Mouse (Mus musculus) left cerebral cortex, adult 9 months (tissue): ENCODE results near the gene Gng8.

Experiments used
- DNase-seq, 2 experiments: peaks; one replicate each; pipeline ENCODE4 v3.0.0; 2022; ENCODE audit warnings: low spot score in 2 of 2

Gene Gng8

DNA sequence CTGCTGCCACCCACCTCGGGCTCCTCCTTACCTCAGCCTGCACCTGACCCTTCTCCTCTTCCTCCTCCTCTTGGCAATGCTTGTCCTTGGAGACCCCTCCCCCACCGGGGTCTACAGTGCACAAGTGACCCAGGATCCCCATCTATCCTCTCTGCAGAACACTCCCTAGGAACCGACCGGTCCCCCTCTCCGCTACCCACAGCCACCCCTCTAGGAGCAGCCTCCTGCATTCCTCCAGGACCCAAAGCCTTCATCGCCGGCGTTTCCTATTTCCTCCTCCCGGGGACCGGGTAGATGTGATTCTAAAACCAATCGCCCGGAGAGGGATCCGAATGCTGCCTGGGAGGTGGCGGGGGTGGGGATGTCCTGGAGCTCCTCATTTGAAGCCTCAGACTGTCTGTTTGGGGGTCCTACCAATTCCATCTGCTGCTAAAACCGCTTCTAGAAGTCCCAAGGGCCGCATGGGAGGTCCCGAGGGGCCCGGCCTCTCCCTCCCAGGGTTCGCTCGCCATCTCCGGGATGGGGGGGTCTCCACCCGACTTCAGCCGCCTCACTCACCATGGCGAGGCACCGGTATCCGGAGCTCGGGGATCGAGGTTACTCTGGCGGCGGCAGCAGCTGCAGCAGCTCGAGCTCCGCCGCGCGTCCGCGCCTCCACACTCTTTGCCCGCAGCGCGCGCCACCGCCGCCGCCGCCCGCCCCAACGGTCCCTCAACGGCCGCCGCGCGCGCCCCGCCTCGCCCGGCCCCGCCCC is 31.9 kb downstream of the Gng8 start:
- peak in 1 of 2 experiments; percentile 61 for DNase-seq

DNA sequence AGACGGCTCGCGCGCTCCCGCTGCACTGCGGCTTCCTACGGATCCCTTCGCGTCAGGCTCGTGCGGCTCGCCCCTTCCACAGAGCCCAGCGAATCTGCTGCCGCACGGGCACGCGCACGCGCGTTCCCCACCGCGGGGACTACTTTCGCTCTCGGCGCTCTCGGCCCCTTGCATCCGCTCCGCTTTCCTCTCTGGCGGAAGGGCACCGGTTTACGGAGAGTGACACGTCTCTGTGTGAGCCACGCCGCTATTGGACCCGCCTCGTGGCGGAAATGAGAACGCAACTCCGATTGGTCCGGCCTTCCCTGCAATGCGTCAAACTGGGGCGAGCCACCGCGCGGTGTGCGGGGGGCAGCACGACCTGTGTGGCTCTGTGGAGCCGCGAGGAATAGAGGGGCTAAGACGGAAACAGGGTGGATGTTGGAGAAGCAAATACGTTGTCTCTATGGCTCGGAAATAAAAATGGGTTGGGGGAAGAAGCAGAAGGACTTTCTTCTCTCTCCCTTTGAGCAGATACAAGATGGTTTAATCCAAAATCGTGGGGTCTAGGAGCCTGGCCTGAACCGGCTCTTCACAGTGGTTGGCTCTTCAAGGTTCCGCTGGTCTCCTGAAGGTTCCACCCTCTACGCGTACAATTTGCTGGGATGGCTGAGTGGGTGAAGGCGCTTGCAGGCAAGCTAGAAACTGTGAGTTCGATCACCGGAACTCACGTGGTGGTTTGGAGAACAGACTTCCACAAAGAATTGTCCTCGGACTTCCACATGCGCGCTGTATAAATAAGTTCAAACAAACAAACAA is 32.6 kb downstream of the Gng8 start, which contains the start of gene Calm3:
Calm3 (minus strand) TSS at position 78 of the 798 bp plus-strand sequence.
- peak; percentile 97 to 100 for DNase-seq

DNA sequence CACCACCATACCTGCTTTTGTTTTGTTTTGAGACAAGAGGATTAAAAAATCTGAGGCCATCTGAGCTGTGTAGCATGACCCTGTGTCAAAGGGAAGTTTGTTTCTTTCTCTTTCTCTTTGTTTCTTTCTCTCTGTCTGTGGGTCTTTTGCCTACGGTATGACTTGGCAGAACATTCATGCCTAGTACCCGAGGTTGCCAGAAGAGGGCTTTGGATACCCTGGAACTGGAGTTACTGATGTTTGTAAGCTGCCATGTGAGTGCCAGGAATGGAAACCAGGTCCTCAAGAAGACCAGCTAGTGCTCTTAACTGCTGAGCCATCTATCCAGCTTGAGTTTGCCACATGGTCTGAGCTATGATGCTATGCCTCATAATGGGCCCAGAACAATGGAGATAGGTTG is 36.8 kb downstream of the Gng8 start:
- no peak for DNase-seq

DNA sequence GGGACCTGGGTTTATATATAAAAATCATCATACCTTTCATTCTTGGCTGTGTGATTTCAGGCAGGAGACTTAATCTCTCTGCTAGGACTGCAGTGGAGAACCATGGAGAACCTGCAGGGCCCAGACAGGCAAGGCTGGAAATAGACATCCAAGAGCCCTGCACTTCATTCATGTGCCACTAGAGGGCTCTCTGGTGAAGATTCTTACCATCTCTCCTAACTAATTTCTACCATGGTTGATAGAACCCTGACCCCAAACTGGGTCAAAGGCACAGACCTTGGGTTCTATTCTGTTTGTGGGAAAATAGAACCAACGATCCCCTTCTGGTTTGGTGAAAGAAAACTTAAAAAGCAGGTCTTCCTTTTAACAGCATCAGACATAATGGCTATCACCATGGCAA is 39.3 kb downstream of the Gng8 start:
- DNase-seq: peak in 1 of 2 experiments; percentile 89

DNA sequence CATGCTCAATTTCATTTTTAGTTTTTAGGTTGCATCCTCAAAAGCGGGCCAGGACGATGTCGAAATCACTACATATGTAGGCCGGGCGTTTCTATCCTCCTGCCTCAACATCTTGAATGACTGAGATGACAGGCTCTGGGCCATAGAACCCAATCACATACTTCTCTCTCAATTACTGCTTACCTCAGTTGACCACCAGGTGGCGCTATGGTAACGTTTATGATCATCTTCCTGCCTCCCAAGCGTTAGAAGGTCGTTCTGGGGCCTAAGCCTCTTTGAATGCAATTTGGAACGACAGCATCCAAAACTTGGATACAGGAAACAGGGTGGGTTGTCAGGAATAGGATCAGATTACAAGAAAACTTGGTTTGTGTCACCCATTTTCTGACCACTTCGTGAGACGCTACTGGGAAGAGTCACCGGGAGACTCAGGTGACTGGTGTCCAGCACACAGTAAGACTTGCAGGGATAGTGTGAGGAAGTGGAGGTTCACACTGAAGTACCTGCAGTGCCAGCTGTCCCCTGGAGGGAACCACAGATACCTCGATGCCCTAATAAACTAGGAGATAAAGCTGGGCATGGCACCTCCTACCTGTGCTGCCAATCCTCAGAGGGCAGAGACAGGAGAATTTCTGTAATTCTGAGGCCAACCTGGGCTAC is 40.5 kb downstream of the Gng8 start:
- peak in 1 of 2 experiments; percentile 96 for DNase-seq

DNA sequence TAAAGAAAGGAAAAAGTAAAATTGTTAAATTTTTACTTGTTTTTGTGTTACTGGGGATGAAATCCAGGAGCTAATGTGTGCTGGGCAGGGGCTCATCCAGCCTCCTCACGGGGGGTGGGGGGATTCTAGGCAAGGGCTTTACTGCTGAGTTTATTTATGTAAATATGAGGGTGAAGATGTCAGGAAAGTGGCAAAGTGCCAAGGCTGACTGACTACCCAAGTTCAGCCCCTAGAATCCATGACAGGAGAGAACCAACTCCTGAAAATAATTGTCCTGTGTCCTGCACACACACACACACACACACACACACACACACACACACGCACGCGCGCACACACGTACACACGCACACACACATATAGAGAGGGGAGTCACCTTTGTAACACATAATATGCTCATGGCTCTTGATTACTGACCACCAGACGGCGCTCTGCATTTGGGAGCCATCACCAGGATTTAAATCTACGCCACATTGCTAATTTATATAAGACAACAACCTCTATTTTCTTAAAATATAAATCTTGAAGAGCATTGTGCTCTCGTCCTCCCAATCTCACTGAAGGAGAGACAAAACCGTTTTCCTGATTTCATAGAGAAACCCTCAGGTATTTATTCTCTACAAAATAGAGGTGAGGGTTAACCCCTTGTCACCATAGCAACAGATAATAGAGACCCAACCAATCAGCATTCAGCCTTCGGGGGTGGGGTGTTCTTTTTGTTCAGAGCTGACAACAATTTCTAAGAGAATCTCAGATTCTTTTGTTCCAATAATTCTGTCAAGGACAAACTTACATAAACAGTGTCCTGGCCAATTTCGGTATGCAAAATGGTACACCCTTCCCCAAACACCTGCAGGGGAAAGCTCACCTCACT is 41.4 kb downstream of the Gng8 start:
- DNase-seq: peak in 1 of 2 experiments; percentile 84

DNA sequence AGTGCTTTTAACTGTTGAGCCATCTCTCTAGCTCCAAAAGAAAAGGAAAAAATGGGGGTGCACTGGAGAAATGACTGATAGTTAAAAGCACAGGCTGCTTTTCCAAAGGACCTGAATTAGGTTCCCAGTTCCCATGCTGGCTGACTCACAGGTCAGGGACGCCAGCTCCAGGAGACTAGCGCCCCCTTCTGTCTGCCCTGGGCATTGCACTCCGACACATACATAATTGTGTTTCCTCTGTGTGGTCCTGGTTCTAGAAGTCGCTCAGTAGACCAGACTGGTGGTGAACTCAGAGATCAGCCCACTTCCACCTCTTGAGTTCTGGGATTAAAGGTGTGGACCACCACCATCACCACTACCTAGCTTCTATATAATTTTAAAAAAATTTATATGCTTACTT is 45.7 kb downstream of the Gng8 start:
- DNase-seq: no peak

DNA sequence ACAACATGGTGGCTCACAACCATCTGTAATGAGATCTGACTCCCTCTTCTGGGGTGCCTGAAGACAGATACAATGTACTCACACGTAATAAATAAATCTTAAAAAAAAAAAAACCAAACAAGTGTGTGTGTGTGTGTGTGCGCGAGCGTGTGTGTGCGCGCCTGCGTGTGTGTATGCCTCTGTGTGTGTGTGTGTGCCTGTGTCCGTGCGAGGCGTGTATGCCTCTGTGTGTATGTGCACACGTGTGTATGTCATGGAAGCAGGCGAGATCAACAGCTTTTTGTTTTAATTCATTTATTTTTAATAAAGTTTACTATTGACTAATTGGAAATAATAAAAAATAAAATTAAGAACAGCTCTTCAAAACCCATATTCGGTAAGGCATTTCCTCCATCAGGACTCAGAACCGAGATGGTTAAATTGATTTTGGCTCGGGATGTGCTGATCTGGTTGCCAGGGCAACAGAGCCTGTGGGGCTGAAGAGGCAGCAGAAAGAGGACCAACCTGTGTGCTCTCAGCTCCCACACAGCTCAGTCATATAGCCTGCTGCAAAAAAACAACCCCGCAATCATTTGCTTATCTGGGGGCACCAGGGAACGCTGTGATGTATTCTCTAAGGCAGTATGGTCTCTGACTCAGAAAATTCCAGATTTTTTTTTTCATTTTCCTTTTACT is 46.7 kb downstream of the Gng8 start:
- peak in 1 of 2 experiments; percentile 71 for DNase-seq

DNA sequence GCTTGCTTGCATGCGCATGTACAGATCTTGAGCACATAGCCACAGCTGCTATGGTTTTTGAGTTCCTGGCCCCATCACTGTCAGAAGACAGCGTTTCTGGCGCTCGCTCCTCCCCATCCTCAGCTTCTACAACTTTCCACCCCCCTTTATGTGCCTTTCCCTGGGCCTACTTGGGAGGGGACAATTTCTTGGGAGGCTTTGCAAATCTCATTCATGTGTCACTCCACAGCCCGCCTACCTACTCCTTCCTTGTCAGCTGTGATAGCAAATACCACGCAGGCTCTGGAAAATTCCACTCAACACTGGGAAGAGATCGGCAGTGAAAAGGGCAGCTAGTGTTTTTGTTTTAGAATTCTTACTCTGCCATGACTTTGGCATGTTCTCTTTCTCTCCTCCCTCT is 48.7 kb downstream of the Gng8 start:
- peak; percentile 83 for DNase-seq

DNA sequence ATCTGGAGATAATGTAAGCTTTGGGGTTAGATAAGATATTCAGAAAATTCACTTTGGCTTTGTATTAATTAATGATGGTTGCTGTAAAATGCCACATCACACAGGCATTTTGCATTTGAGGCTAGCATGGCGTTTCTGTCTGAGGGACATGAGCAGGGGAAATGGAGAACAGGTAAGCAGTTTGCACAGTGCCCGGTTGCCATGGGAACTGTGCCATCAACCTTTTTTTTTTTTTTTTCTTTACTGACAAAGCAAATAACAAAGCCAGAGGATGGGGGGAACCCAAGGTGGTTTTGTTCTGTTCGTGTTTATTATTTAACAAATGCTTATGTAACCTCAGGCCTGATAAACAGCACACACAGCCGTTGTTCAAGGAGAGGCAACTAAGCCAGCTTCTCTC is 51.3 kb downstream of the Gng8 start:
- DNase-seq: no peak

DNA sequence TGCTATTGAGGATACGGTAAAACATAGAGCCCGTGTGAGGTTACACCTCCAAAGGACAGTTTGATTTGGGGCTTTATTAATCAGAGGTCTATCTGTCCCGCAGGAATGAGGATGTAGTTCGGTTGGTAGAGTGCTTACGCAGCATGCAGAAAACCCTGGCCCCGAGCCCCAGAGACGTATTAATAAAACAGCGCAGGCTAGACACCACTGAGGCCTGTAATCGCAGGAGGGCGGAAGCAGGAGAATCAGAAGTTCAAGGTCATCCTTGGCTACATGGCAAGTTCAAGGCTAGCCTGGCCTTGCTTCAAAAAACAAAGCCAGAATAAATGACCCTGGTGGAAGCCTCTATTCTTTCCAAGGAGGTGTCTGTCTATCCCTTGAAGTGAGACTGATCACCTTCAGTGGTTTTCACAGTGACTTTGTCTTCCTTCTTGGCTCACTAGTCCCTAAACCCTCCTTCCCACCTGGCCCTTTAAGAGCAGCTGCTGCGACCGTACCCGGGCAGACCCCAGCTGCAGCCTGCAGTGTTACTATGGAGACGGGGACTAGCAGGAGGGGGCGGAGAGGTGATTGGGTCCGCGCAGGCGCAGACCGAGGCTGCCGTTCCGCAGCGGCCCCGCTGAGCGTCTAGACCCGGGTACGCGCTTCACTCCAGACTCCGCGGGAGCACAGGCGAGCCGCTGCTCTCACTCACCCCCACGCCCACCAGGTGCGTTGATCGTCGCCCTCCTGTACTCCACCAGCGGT is 52.6 kb downstream of the Gng8 start, which contains the start of gene Pnmal2:
Pnmal2 (plus strand) TSS at position 622 of the 747 bp plus-strand sequence.
- DNase-seq: peak; percentile 81 to 86

DNA sequence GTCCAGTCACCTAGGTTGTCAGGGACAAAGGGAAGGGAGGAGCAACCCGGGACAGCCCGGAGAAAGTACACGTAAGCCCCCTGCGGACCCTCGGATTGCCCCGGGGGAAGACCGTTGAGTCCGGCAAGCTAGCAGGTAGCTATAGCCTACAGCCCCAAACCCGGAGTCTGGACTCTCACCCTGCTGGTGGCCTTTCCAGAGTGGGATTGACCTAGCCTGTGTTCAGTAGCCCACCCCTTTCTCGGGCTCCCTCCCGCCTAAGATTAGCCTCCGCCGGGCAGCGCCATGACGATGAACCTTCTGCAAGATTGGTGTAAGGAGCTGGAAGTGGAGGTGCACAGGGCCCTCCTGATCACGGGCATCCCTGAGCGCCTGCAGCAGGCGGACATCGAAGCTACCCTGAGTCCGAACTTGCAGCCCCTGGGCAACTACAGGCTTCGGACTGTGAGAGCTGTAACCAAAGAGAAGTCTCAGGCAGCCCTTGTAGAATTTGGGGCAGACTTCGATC is 53.3 kb downstream of the Gng8 start:
- no peak for DNase-seq
